Mouse (Mus musculus) CD4-positive, CD25-positive, alpha-beta regulatory T cell, adult 9 weeks (primary cell): Measurements from ENCODE around the gene Brd1. TPM values are rescaled to one million over a fixed set of nuclear protein-coding genes. Genes with fewer than 3 reads are reported as not detected.

Experiments used
- polyA plus RNA-seq: library from polyadenylated mRNA; unstranded; fragments of 100-300 nt; shearing (Covaris generic); gene quantifications from one replicate; pipeline ENCODE4 v1.2.1, GENCODE M21; 2017

The Brd1 gene
- polyA plus RNA-seq: 11.6 TPM

DNA sequence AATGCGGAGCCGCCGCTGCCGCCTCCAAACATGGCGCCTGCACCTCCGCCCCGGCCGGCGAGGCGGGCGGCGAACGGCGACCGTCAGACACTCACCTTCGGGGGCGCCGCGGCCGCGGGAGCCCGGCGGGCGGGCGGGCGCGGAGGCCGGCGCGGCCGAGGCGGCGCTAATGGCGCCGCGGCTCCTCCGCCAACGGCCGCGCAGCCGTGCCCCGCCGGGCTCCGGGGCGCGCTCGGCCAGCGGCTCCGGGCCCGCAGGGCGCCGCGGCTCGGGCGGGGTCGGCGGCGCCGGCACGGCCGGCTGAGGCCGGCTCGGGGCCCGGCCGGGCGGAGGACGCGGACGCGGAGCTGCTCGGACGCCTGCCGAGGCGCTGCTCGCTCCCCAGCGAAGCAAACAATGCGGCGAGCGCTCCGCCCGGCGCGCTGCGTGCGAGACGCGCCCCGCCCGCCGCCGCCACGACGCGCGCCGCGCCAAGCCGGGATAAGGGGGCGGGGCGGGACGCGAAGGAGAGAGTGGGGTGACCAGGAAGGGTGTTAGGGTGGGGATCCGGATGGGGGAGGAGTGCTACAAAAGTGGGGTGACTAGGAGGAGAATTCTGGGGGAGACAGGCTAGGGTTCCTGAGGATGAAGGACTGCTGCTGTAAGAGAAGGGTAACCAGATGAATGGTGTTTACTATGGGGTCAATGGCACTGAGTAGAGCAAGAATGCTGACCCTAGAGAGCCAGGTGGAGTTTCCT lies at the start of gene Brd1:
Gene Brd1 (minus strand): TSS at position 400 of the 738 bp plus-strand sequence.

DNA sequence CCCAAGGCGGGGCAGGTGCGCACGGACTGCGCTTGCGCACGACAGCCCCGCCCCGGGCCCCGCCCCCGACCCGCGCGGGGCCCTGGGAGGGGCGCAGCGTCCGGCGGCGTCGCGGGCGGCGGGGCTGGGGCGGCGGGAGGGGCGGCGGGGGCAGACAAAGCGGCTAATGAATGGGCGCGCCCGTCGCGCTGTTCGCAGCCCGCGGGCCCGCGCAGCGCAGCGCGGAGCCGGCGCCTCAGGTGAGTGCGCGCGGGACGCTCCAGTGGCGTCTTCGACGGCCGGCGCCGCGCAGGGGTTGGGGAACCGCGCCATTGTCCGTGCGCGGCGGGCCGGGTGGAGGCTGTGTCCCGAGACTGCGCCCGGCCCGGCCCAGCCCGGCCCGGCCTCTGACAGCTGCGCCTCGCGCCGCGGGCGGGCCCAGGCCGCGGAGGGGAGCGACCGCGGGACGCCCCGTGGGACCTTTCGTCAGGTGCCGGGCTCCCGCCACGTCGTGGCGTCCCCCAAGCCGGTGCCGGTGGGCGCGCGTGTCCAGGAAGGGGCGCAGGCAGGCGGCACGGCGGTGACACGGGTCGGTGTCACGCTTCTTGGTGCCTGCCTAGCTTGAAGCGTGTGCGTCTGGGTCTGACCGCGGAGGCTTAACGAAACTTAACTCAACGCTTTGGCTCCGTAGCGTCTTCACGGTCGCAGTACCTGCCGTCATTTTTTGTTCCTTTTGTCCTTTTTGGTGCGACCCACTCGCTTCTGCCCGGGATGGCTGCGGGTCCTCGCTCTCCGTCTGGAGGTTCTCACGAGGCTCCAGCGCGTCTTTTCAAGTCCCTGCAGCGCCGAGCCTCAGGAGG lies 17.8 kb upstream of the Brd1 start, which contains the start of gene Zbed4:
Gene Zbed4 (plus strand): TSS at position 97 of the 839 bp plus-strand sequence.

Other genes starting within 250 kb of the Brd1 start
- not detected for gene Zdhhc25, start 133.9 kb downstream of the Brd1 start, polyA plus RNA-seq
- gene Zbed4, start 17.4 kb upstream of the Brd1 start, polyA plus RNA-seq: 2.9 TPM
- gene Alg12, start 85.1 kb upstream of the Brd1 start, polyA plus RNA-seq: 17.5 TPM
- 11.9 TPM for gene Creld2, start 85.4 kb upstream of the Brd1 start, polyA plus RNA-seq
- gene Pim3, start 128.0 kb upstream of the Brd1 start, polyA plus RNA-seq: 4.1 TPM
- gene Ttll8, start 220.2 kb upstream of the Brd1 start, polyA plus RNA-seq: not detected
- gene Mlc1, start 244.8 kb upstream of the Brd1 start, polyA plus RNA-seq: not detected
- not detected for gene Mov10l1, start 248.7 kb upstream of the Brd1 start, polyA plus RNA-seq